Mouse (Mus musculus) lung, adult 2 months (tissue): ENCODE data around the gene Yif1a.

ENCODE experiments used
- CTCF ChIP-seq: fragments of 200-500 bp; IDR thresholded peaks from 2 replicates; pipeline ENCODE4 v1.5.1; 2011; ENCODE audit warnings: mild to moderate bottlenecking, low read length, control low read depth; ENCODE audit not compliant: insufficient read depth
- POLR2A ChIP-seq: fragments of 200-500 bp; IDR thresholded peaks from 2 replicates; pipeline ENCODE4 v1.6.1; 2011; ENCODE audit warnings: low read depth, mild to moderate bottlenecking, control low read depth, low read length, borderline replicate concordance; ENCODE audit errors: extremely low read depth

- TF ChIP-seq CTCF (no peak), POLR2A (no peak)
These were observed 29.3 kb upstream of the Yif1a start for GRCm38 (mm10) chr19:5058801-5059771.
